ENCODE assay signal across 8 mouse cellular contexts in the genomic region with DNA sequence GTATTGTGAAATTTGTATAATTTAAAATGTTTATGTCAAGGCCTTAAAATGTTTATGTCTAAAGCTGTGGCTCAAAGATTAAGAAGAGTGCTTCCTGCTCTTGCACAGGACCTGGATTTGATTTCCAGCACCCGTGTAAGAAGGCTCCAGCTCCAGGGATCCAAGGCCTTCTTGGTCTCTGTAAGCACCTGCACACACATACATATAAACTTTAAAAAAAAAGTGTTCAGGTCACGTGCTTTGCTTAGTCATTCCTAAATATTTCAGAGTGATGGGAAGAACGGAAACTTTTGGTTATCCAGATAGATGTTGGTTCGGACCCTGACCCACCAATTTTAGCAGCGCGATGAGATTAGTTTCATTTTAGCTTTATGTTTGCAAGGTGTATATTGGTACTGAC. TPM values are rescaled to one million over a fixed set of nuclear protein-coding genes. Genes with fewer than 3 reads are reported as not detected.
A peak's percentile ranks its signal among the peaks of the same experiment; 100 is the strongest.
DNase-seq lines count a peak whose midpoint lies in the region; ATAC-seq and TF ChIP-seq lines count a peak whose summit lies in the region.

No protein-coding gene starts in this region.

- no peaks in the 10 kb centered on the region for H3K27me3 ChIP-seq in kidney, embryonic 14.5 days (ENCODE audit: control insufficient read depth, insufficient read depth, low read length)
- H3K27me3 ChIP-seq in hindbrain, embryonic 16.5 days (replicated peaks; ENCODE audit: control insufficient read depth, insufficient read depth, low read length), result no peaks in the 10 kb centered on the region
- H3K27me3 ChIP-seq in midbrain, postnatal 0 days (ENCODE audit: insufficient read depth, low read length), result no peaks in the 10 kb centered on the region

- H3K36me3 ChIP-seq in kidney, embryonic 14.5 days (ENCODE audit: control insufficient read depth, insufficient read depth, low read length), result no peaks in the 10 kb centered on the region
- no peaks in the 10 kb centered on the region; the same call in 1 of the 2 replicates for H3K36me3 ChIP-seq in hindbrain, embryonic 16.5 days (ENCODE audit: control insufficient read depth, insufficient read depth, low read length)
- peaks cover under 1% of the 10 kb centered on the region; the same call in 1 of the 2 replicates for H3K36me3 ChIP-seq in midbrain, postnatal 0 days (ENCODE audit: insufficient read depth, low read length)

- no peak for ATAC-seq in kidney, embryonic 14.5 days (ENCODE audit: low FRiP score, low TSS enrichment)
- ATAC-seq in hindbrain, embryonic 16.5 days, result no peak
- ATAC-seq in midbrain, postnatal 0 days (ENCODE audit: low FRiP score), result no peak

- no peak overlapping the region; the same call in 1 of the 2 replicates for H3K9ac ChIP-seq in kidney, embryonic 14.5 days (ENCODE audit: low read depth, low read length)
- peak overlapping the region; percentile 47; the same call in 1 of the 2 replicates for H3K9ac ChIP-seq in hindbrain, embryonic 16.5 days (ENCODE audit: low read depth, low read length)
- H3K9ac ChIP-seq in midbrain, postnatal 0 days (replicated peaks; ENCODE audit: low read length, poor library complexity, severe bottlenecking), result no peak overlapping the region

- H3K27ac ChIP-seq in kidney, embryonic 14.5 days (ENCODE audit: low read depth, low read length), result peak overlapping the region; percentile 82; the same call in 1 of the 2 replicates
- H3K27ac ChIP-seq in hindbrain, embryonic 16.5 days (ENCODE audit: low read depth, low read length), result peak overlapping the region; percentile 90
- peak overlapping the region; percentile 85; the same call in 1 of the 2 replicates for H3K27ac ChIP-seq in midbrain, postnatal 0 days (ENCODE audit: low read depth, low read length)

- H3K9me3 ChIP-seq in kidney, embryonic 14.5 days (ENCODE audit: control insufficient read depth, low read length), result no peaks in the 10 kb centered on the region
- no peaks in the 10 kb centered on the region for H3K9me3 ChIP-seq in hindbrain, embryonic 16.5 days (ENCODE audit: control insufficient read depth, low read length)
- H3K9me3 ChIP-seq in midbrain, postnatal 0 days (ENCODE audit: low read length), result no peaks in the 10 kb centered on the region

- 72% methylated on average over 6 of the region's 6 CpGs for WGBS in kidney, embryonic 14.5 days
- WGBS in hindbrain, embryonic 16.5 days, result 75% methylated on average over 6 of the region's 6 CpGs
- WGBS in midbrain, postnatal 0 days, result 67% methylated on average over 6 of the region's 6 CpGs

- peak overlapping the region; percentile 75; the same call in 1 of the 2 replicates for H3K4me3 ChIP-seq in kidney, embryonic 14.5 days (ENCODE audit: low read length)
- peak overlapping the region; percentile 70 for H3K4me3 ChIP-seq in hindbrain, embryonic 16.5 days (ENCODE audit: low read length)
- H3K4me3 ChIP-seq in midbrain, postnatal 0 days (ENCODE audit: low read depth, low read length), result peak overlapping the region; percentile 68; the same call in 1 of the 2 replicates

- intact Hi-C loops in left cerebral cortex, postnatal 14 days (cut with DNase I), result loop anchor here (5.0 kb wide), 1 partner anchor 54 kb away; the partner anchor contains the start of gene Zfp318

- no peak for TF ChIP-seq CTCF in midbrain, postnatal 0 days (IDR thresholded peaks at IDR 0.05)

- peak overlapping the region; percentile 86 for H3K4me2 ChIP-seq in kidney, embryonic 14.5 days (replicated peaks; ENCODE audit: low read depth, low read length)
- peak overlapping the region; percentile 86 for H3K4me2 ChIP-seq in hindbrain, embryonic 16.5 days (ENCODE audit: low read length)
- peak overlapping the region; percentile 76 for H3K4me2 ChIP-seq in midbrain, postnatal 0 days (ENCODE audit: low read depth, low read length, poor library complexity, severe bottlenecking)

- 0 out of 2 replicates have a peak, but pooled peaks cover 3% of the 10 kb centered on the region for H3K4me1 ChIP-seq in kidney, embryonic 14.5 days (ENCODE audit: control insufficient read depth, insufficient read depth, low read length)
- H3K4me1 ChIP-seq in hindbrain, embryonic 16.5 days (ENCODE audit: control insufficient read depth, insufficient read depth, low read depth, low read length), result peaks cover 8% of the 10 kb centered on the region
- no peaks in the 10 kb centered on the region; the same call in 1 of the 2 replicates for H3K4me1 ChIP-seq in midbrain, postnatal 0 days (ENCODE audit: insufficient read depth, low read length)

- DNase-seq in kidney, adult 11 months, result no peak
- peak; percentile 17 for DNase-seq in brain, adult 2 months (ENCODE audit: low read depth, low spot score)
- DNase-seq in midbrain, postnatal 0 days (ENCODE audit: low spot score), result no peak
- no peak for DNase-seq in thymus, postnatal 25 days
- no peak for DNase-seq in left cerebral cortex, postnatal 14 days (ENCODE audit: low spot score in 2 of 2)
- no peak for DNase-seq in kidney, adult 18-20 months

RNA-seq across cellular contexts. Expression of gene Abcc10, which starts 0.6 kb away (rescaled TPM):
- 3.5 and 4.6 TPM in 2 replicates for polyA plus RNA-seq in kidney, embryonic 14.5 days (2014; fragmentation: Nextera tagmentation; extraction: Ambion mirVana)
- polyA plus RNA-seq in hindbrain, embryonic 16.5 days (2015; fragmentation: Nextera tagmentation; extraction: Ambion mirVana), result 9.2 and 9.3 TPM in 2 replicates
- 9.1 and 12.2 TPM in 2 replicates for total RNA-seq in midbrain, postnatal 0 days (2014; rRNA removed)
- 8.4 and 9.3 TPM in 2 replicates for polyA plus RNA-seq in midbrain, postnatal 0 days (2015; fragmentation: Nextera tagmentation; extraction: Ambion mirVana)
- total RNA-seq in left cerebral cortex, postnatal 14 days (2021), result 1 to 10 TPM; 8.4 to 8.7 TPM

RNA-seq across cellular contexts. Expression of gene Dlk2, which starts 31.5 kb away (rescaled TPM):
- polyA plus RNA-seq in kidney, embryonic 14.5 days (2014; fragmentation: Nextera tagmentation; extraction: Ambion mirVana), result not detected in 2 replicates
- polyA plus RNA-seq in hindbrain, embryonic 16.5 days (2015; fragmentation: Nextera tagmentation; extraction: Ambion mirVana), result 25.3 and 26.8 TPM in 2 replicates
- total RNA-seq in midbrain, postnatal 0 days (2014; rRNA removed), result 60.1 and 66.8 TPM in 2 replicates
- 22.9 and 28.0 TPM in 2 replicates for polyA plus RNA-seq in midbrain, postnatal 0 days (2015; fragmentation: Nextera tagmentation; extraction: Ambion mirVana)
- total RNA-seq in left cerebral cortex, postnatal 14 days (2021), result 10 to 100 TPM; 61.2 to 65.1 TPM

RNA-seq across cellular contexts. Expression of gene Tjap1, which starts 45.9 kb away (rescaled TPM):
- polyA plus RNA-seq in kidney, embryonic 14.5 days (2014; fragmentation: Nextera tagmentation; extraction: Ambion mirVana), result 38.5 and 39.4 TPM in 2 replicates
- 26.7 and 32.1 TPM in 2 replicates for polyA plus RNA-seq in hindbrain, embryonic 16.5 days (2015; fragmentation: Nextera tagmentation; extraction: Ambion mirVana)
- 22.0 and 31.7 TPM in 2 replicates for total RNA-seq in midbrain, postnatal 0 days (2014; rRNA removed)
- 18.6 and 19.5 TPM in 2 replicates for polyA plus RNA-seq in midbrain, postnatal 0 days (2015; fragmentation: Nextera tagmentation; extraction: Ambion mirVana)
- 10 to 100 TPM; 39.1 to 44.9 TPM for total RNA-seq in left cerebral cortex, postnatal 14 days (2021)

RNA-seq across cellular contexts. Expression of gene Zfp318, which starts 54.8 kb away (rescaled TPM):
- polyA plus RNA-seq in kidney, embryonic 14.5 days (2014; fragmentation: Nextera tagmentation; extraction: Ambion mirVana), result 12.1 and 18.3 TPM in 2 replicates
- polyA plus RNA-seq in hindbrain, embryonic 16.5 days (2015; fragmentation: Nextera tagmentation; extraction: Ambion mirVana), result 10.2 and 11.8 TPM in 2 replicates
- 33.7 and 35.2 TPM in 2 replicates for total RNA-seq in midbrain, postnatal 0 days (2014; rRNA removed)
- 21.8 and 25.0 TPM in 2 replicates for polyA plus RNA-seq in midbrain, postnatal 0 days (2015; fragmentation: Nextera tagmentation; extraction: Ambion mirVana)
- 10 to 100 TPM; 70.9 to 71.5 TPM for total RNA-seq in left cerebral cortex, postnatal 14 days (2021)

Comparison
In these comparisons a context has a peak if more than half of its experiments do, and no peak if none do; other contexts are left out.
1. RNA of gene Dlk2, which starts 31.5 kb away (polyA plus RNA-seq): 25.3 to 26.8 TPM in hindbrain, embryonic 16.5 days and 22.9 to 28.0 TPM in midbrain, postnatal 0 days; not detected in kidney, embryonic 14.5 days; every median in the first group is over 10 times any median in the second.
2. Peak in every context shown above with its lines, with median percentiles within 50 percentile points of each other: H3K27ac ChIP-seq, H3K4me2 ChIP-seq and H3K4me3 ChIP-seq.